Mouse (Mus musculus) bone marrow, adult 2 months (tissue): ENCODE measurements around the gene Samd4.

Source experiments
- CTCF ChIP-seq: fragments of 200-500 bp; IDR thresholded peaks from 2 replicates; pipeline ENCODE4 v1.5.1; 2011; ENCODE audit warnings: low read length, control low read depth; ENCODE audit not compliant: control insufficient read depth, insufficient read depth
- POLR2A ChIP-seq: fragments of 200-500 bp; IDR thresholded peaks from 2 replicates; pipeline ENCODE4 v1.6.1; 2011; ENCODE audit warnings: low read depth, mild to moderate bottlenecking, control low read depth, low read length, borderline replicate concordance; ENCODE audit not compliant: control insufficient read depth

- no peak for TF ChIP-seq POLR2A
- no peak for TF ChIP-seq CTCF
Observed at GRCm38 (mm10) chr14:46849769-46850168, 32.9 kb upstream of the Samd4 start.
